Mouse (Mus musculus) liver, embryonic 13.5 days (tissue): ENCODE data around the gene Fis1. TPM values are rescaled to one million over a fixed set of nuclear protein-coding genes. Genes with fewer than 3 reads are reported as not detected.
"Not testable (repeated sequence)": the region's sequence is repeated elsewhere in the genome, so short reads cannot be mapped to it uniquely, and the experiment has no call there.

Source experiments
- ATAC-seq: fragments of 200-750 bp; cut with Nextera tagmentation; 2 replicates; pipeline ENCODE4 v1.8.0; 2017; ENCODE audit warnings: low read depth, mild to moderate bottlenecking, moderate number of reproducible peaks, moderate library complexity
- DNase-seq: peaks from one replicate; pipeline ENCODE4 v3.0.0; 2022
- H3K27ac ChIP-seq: fragments of 300-500 bp; sonication (generic); 2 replicates; pipeline ENCODE4 v1.5.1; 2015; ENCODE audit warnings: moderate library complexity, mild to moderate bottlenecking, inconsistent platforms
- H3K27me3 ChIP-seq: fragments of 300-500 bp; sonication (generic); 2 replicates; pipeline ENCODE4 v1.6.1; 2015; ENCODE audit warnings: mild to moderate bottlenecking, inconsistent platforms
- H3K36me3 ChIP-seq: fragments of 300-500 bp; sonication (generic); 2 replicates; pipeline ENCODE4 v1.6.1; 2015; ENCODE audit warnings: mild to moderate bottlenecking, inconsistent platforms
- H3K4me1 ChIP-seq: fragments of 300-500 bp; sonication (generic); replicated peaks from 2 replicates; pipeline ENCODE4 v1.6.1; 2015; ENCODE audit warnings: inconsistent platforms
- H3K4me2 ChIP-seq: fragments of 300-500 bp; sonication (generic); 2 replicates; pipeline ENCODE4 v1.6.1; 2015; ENCODE audit warnings: inconsistent platforms, mild to moderate bottlenecking, moderate library complexity
- H3K4me3 ChIP-seq: fragments of 300-500 bp; sonication (generic); replicated peaks from 2 replicates; pipeline ENCODE4 v1.5.1; 2015; ENCODE audit warnings: mild to moderate bottlenecking, inconsistent platforms
- H3K9ac ChIP-seq: fragments of 300-500 bp; sonication (generic); 2 replicates; pipeline ENCODE4 v1.6.1; 2015; ENCODE audit warnings: mild to moderate bottlenecking, inconsistent platforms
- H3K9me3 ChIP-seq: fragments of 300-500 bp; sonication (generic); replicated peaks from 2 replicates; pipeline ENCODE4 v1.6.1; 2016; ENCODE audit warnings: inconsistent platforms
- WGBS: fragments of 180-500 bp; shearing (Covaris S2); methylation state at CpG from one replicate; pipeline ENCODE4 v1.1.7; 2015; ENCODE audit not compliant: insufficient replicate concordance; 5-methylcytosine and 5-hydroxymethylcytosine counted together
- polyA plus RNA-seq: library from polyadenylated mRNA; unstranded; fragments of >200 nt; fragmentation: Nextera tagmentation; extraction: Ambion mirVana; gene quantifications from 2 replicates; pipeline ENCODE4 v1.2.1, GENCODE M21; 2015

The Fis1 gene
- polyA plus RNA-seq, 1 experiment from 2014 or later = 196 TPM

DNA sequence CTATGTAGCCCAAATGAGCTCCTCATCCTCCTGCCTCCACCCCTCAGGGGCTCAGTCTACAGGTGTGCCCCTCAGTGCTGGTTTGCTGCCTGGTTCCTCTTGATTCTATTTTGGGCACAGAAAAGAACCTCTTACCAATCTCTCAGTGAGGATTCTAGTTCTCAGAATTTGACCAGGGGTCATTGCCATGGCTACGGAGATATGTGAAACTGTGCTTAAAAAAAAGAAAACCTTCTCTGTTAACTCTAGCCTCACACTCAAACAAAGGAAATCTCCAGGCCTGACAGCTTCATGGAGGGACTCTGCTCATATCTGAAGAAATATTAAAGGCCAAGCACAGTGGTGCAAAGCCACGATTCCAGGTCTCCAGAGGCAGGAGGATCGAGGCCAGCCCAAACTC lies 10.3 kb upstream of the Fis1 start:
- Histone ChIP-seq H3K4me3 (no peak overlapping the region), H3K9ac (no peak overlapping the region), H3K4me2 (no peak overlapping the region), H3K9me3 (no peaks in the 10 kb centered on the region), H3K27ac (no peak overlapping the region), H3K4me1 (no peaks in the 10 kb centered on the region), H3K27me3 (no peaks in the 10 kb centered on the region), H3K36me3 (no peaks in the 10 kb centered on the region)
- DNase-seq (no peak), ATAC-seq (no peak)
- WGBS = 58% methylated on average over 3 of the region's 3 CpGs

DNA sequence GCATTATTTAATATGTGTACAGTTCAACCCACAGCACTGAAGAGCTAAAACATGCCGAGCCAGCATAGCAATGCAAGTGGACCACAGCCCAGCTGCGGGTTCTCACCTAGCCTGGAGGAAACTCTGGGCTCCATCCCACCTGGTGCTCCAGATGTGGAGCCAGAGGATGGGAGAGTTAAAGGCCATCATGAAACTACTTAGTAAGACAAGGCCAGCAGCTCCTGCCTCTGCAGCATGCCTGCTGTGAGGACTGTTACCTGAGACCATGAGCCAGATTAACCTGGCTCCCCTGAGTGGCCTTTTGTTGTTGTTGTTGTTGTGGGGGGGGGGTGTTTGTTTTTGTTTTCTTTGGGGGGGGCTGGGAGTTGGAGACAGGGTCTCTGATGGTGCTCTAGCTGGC lies 9.7 kb upstream of the Fis1 start:
- ATAC-seq (no peak), DNase-seq (no peak)
- 60% methylated on average over 2 of the region's 2 CpGs for WGBS
- no peak overlapping the region for H3K4me3 ChIP-seq
- no peak overlapping the region for H3K9ac ChIP-seq
- H3K9me3 ChIP-seq = no peaks in the 10 kb centered on the region
- H3K27ac ChIP-seq = no peak overlapping the region
- no peaks in the 10 kb centered on the region for H3K36me3 ChIP-seq
- H3K4me2 ChIP-seq = no peak overlapping the region
- no peaks in the 10 kb centered on the region for H3K27me3 ChIP-seq
- no peaks in the 10 kb centered on the region for H3K4me1 ChIP-seq

DNA sequence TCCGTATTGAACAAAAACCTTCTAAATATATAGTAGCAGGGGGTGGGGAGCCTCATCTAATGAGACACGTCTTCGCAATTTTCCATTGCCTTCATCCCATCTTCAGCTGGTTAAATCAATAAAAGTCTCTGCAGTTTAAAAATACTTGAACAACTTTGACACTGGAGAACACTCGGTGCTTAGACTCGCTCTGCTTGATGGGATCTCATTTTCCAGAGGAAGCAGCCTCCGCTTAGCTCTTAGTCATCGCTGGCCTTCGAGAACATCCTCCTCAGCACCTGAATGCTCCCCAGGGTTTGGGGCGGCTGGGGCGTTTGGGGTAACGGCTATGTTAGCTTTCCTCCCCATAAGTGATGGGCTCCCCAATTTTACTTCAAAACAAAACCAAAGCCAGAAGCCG lies 8.0 kb upstream of the Fis1 start:
- Histone ChIP-seq H3K9ac (no peak overlapping the region), H3K36me3 (no peaks in the 10 kb centered on the region), H3K4me1 (no peaks in the 10 kb centered on the region), H3K27ac (no peak overlapping the region), H3K4me3 (no peak overlapping the region), H3K9me3 (no peaks in the 10 kb centered on the region), H3K4me2 (no peak overlapping the region), H3K27me3 (no peaks in the 10 kb centered on the region)
- WGBS = 64% methylated on average over 12 of the region's 12 CpGs
- no peak for ATAC-seq
- DNase-seq = no peak

DNA sequence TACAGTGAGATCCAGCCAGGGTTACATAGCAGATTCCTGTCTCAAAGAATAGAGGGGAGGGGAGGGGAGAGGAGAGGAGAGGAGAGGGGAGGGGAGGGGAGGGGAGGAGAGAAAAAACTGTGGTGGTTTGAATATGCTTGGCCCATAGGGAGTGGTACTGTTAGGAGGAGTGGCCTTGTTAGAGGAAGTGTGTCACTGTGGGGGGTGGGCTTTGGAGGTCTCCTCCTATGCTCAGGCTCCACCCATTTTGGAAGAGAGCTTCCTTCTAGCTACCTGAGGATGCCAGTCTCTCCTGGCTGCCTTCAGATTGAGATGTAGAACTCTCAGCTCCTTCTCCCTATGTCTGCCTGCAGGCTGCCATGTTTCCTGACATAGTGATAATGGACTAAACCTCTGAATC lies 5.2 kb upstream of the Fis1 start:
- Histone ChIP-seq H3K27ac (no peak overlapping the region), H3K4me3 (no peak overlapping the region), H3K4me1 (peaks cover 8% of the 10 kb centered on the region), H3K9ac (no peak overlapping the region), H3K27me3 (no peaks in the 10 kb centered on the region), H3K36me3 (no peaks in the 10 kb centered on the region), H3K9me3 (no peaks in the 10 kb centered on the region), H3K4me2 (no peak overlapping the region)
- no peak for ATAC-seq
- no peak for DNase-seq

DNA sequence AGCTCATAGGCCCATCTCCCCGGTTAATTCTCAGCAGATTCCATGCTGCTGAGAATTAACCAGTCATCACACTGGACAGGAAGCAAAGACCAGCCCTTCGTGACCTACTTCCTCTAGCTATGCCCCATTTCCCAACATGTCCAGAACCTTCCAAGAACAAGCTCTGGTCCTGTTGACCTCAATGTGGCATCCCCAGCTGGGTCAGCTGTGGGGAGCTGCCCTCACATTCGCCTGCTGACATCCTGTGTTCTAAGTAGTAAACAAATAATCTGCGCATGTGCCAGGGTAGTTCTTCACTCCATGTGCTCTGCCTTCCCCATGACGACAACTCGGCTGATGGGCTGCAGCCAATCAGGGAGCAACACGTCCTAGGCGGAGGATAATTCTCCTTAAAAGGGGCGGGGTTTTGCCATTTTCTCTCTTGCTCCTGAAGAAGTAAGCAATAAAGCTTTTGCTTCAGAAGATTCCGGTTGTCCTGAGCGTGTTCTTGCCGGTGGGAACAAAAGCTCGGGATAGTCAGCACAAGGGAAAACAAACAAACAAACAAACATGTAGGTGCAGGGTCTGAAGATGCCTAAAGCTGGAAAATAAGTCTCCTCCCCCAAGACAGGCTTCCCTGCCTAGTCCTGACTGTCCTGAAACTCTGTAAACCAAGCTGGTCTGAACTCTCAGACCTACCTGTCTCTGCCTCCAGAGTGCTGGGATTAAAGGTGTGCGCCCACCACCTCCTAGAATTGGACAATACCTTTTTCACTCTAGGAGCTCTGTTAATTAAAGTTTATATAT lies 3.3 kb upstream of the Fis1 start:
- H3K36me3 ChIP-seq, H3K4me2 ChIP-seq, DNase-seq, H3K27me3 ChIP-seq, H3K27ac ChIP-seq, H3K9me3 ChIP-seq, H3K4me3 ChIP-seq, ATAC-seq, H3K9ac ChIP-seq: not testable (repeated sequence)
- WGBS = 69% methylated on average over 14 of the region's 14 CpGs
- H3K4me1 ChIP-seq = peaks cover 21% of the 10 kb centered on the region

DNA sequence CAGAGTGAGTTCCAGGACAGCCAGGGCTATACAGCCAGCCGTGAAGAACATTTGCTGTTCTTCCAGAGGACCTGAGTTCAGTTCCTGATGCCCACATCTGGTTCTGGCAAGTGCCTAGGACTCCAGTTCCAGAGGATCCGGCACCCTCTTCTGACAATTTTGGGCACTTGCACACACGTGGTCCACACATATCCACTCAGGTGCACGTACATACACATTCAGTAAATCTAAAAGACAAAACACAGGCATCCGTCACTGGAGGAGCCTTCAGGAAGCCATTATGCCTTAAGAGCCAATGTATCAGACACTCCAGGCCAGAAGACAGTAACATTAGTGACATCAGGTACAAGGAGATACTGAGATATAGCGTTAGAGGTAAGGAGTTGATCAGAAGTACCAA lies 2.6 kb upstream of the Fis1 start:
- no peaks in the 10 kb centered on the region for H3K9me3 ChIP-seq
- no peak overlapping the region for H3K9ac ChIP-seq
- H3K27ac ChIP-seq = no peak overlapping the region
- H3K27me3 ChIP-seq = no peaks in the 10 kb centered on the region
- WGBS = 77% methylated on average over 6 of the region's 6 CpGs
- no peak for ATAC-seq
- no peaks in the 10 kb centered on the region for H3K36me3 ChIP-seq
- H3K4me2 ChIP-seq = no peak overlapping the region
- peaks cover 25% of the 10 kb centered on the region for H3K4me1 ChIP-seq
- DNase-seq = no peak
- no peak overlapping the region for H3K4me3 ChIP-seq

DNA sequence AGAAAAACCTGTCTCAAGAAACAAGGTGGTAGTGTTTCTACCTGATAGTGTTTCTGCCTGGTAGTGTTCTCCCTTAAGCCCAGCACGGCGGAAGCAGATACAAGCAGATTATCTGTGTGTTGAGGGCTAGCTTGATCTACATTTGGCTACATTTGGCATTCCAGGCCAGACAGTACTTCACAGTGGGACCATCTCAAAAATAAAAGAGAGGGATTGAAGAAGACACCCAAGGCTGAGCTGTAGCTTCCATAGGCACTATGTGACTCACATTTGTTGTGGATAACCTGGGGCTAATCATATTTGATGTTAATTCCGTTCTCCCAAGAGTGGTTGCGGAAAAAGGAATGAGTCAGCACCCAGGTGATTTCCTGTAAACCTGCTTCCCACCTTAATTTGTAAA lies 922 bp upstream of the Fis1 start:
- DNase-seq (no peak), ATAC-seq (no peak)
- no peak overlapping the region for H3K27ac ChIP-seq
- H3K4me2 ChIP-seq = peak overlapping the region; percentile 81
- H3K36me3 ChIP-seq = no peaks in the 10 kb centered on the region
- 57% methylated on average over 4 of the region's 4 CpGs for WGBS
- H3K9me3 ChIP-seq = no peaks in the 10 kb centered on the region
- H3K4me1 ChIP-seq = peaks cover 31% of the 10 kb centered on the region
- H3K27me3 ChIP-seq = no peaks in the 10 kb centered on the region
- H3K4me3 ChIP-seq = no peak overlapping the region
- H3K9ac ChIP-seq = 0 out of 2 replicates have a peak overlapping the region, but pooled peaks have one; percentile 53

DNA sequence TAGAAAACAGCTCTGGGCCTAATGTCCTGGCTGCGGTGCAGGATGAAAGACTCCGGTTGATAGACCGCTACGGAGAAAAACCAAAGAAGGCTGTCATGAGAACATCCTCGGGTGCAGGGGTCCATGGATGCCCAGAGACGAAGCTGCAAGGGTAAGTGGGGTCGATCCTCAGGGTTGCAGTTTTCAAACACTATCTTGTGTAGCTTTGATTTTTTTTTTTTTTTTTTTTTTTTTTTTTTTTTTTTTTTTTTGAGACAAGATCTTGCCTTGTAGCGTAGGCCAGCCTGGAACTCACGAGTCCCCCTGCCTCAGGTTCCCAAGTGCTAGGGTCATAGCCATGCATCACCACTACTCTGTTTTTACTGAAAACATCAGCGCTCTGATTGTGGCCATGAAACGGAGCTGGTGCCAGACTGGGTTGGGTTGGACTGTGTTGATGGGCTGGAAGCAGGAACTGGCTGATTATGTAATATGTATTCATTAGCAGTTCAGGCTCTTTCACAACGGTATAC lies 421 bp downstream of the Fis1 start:
- peaks cover 3% of the 10 kb centered on the region; the same call in 1 of the 2 replicates for H3K36me3 ChIP-seq
- peaks cover 35% of the 10 kb centered on the region for H3K4me1 ChIP-seq
- no peaks in the 10 kb centered on the region for H3K27me3 ChIP-seq
- H3K4me3 ChIP-seq = peak overlapping the region; percentile 78
- no peaks in the 10 kb centered on the region for H3K9me3 ChIP-seq
- DNase-seq = no peak
- WGBS = 2% methylated on average over 12 of the region's 12 CpGs
- H3K4me2 ChIP-seq = peak overlapping the region; percentile 81
- peak overlapping the region; percentile 74 for H3K9ac ChIP-seq
- ATAC-seq = no peak
- peak overlapping the region; percentile 58 for H3K27ac ChIP-seq

DNA sequence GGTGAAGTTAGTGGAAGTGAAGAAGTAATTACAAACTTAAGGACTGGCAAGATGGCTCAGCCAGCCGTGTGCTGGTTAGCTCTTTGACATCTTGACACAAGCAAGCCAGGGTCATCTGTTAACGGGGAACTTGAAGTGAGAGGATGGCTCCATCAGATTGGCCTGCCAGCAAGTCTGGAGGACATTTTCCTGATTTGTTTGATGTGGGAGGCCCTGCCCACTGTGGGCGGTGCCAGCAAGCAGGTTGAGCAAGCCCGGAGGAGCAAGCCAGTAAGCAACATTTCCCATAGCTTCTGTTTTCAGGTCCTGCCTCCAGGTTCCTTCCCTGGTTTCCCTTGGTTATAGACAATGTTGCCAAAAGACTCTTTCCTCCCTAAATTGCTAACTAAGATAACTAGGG lies 2.5 kb downstream of the Fis1 start:
- Histone ChIP-seq H3K36me3 (peaks cover 3% of the 10 kb centered on the region; the same call in 1 of the 2 replicates), H3K9ac (no peak overlapping the region), H3K9me3 (no peaks in the 10 kb centered on the region), H3K27ac (no peak overlapping the region), H3K4me3 (no peak overlapping the region), H3K4me1 (peaks cover 45% of the 10 kb centered on the region), H3K4me2 (no peak overlapping the region), H3K27me3 (no peaks in the 10 kb centered on the region)
- 67% methylated on average over 4 of the region's 4 CpGs for WGBS
- DNase-seq (no peak), ATAC-seq (no peak)

DNA sequence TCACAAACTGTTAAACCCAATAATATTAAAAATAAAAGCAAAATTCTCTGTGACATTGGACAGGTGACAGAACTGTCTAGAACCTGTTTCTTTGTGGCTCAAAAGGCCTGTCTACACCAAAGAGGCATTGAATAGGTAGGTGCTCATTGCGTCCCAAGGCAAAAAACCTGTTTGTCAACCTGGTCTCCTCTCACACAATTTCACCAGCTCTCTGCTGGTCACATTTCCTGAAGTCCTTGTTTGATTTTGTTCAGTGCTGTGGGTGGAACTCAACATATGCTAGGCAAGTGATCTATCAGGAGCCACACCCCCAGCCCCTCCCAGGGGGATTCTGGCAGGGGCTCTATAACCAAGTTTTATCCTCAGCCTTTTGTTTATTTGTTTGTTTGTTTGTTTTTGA lies 4.2 kb downstream of the Fis1 start:
- Histone ChIP-seq H3K9ac (no peak overlapping the region), H3K9me3 (no peaks in the 10 kb centered on the region), H3K27me3 (no peaks in the 10 kb centered on the region), H3K4me1 (peaks cover 54% of the 10 kb centered on the region), H3K36me3 (peaks cover 3% of the 10 kb centered on the region; the same call in 1 of the 2 replicates), H3K27ac (no peak overlapping the region), H3K4me2 (no peak overlapping the region), H3K4me3 (no peak overlapping the region)
- DNase-seq (no peak), ATAC-seq (no peak)
- 85% methylated on average over 1 of the region's 1 CpGs for WGBS

DNA sequence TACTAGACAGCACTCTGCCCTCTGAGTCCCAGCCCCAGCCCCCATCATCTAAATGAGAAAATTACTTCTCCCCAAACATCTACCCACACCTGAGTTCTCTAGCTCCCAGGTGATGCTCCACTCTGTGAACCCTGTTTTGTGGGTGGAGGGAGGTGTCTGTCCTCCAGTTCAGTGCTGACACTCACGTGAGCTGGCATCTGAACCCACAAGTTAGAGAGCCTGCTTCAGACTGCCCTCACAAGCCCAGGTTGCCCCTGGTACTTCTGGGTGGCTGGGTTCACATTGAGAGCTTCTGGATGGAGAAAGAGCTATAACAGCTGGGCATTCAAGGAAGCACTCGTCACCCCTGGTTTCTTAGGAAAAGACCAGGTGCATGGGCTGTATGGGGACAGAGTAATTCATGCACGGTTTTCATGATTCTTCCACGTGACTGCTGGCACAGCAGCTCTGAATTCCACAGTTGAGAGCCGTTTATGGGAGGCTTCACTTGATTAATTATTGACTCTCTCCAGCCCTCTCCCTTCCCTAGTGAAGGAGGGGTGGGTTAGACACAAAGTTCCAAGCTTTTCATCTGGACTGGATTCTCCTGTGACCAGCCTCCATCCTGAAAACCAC lies 6.0 kb downstream of the Fis1 start:
- peaks cover 58% of the 10 kb centered on the region for H3K4me1 ChIP-seq
- H3K36me3 ChIP-seq = peaks cover 16% of the 10 kb centered on the region
- no peak overlapping the region; the same call in 1 of the 2 replicates for H3K27ac ChIP-seq
- no peak overlapping the region for H3K4me3 ChIP-seq
- DNase-seq (no peak), ATAC-seq (no peak)
- WGBS = 72% methylated on average over 5 of the region's 5 CpGs
- no peaks in the 10 kb centered on the region for H3K9me3 ChIP-seq
- H3K4me2 ChIP-seq = no peak overlapping the region
- no peaks in the 10 kb centered on the region for H3K27me3 ChIP-seq
- no peak overlapping the region for H3K9ac ChIP-seq

DNA sequence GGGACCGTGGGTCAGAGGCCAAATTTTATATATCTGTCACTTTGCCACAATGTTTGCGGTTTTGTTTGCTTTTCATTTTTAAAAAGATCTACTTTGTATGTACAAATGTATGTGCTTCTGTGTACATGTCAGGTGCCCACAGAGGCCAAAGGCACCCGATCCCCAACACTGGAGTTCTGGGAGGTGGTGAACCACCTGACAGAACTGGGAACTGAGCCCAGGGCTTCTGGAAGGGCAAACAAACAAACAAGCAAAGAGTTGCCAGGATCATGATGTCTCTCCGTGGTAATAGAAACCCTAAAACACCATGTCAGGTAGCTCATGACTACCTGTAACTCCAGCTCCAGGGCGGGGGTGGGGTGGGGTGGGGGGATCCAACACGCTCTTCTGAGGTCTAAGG lies 7.0 kb downstream of the Fis1 start:
- H3K4me2 ChIP-seq = no peak overlapping the region
- peaks cover 60% of the 10 kb centered on the region for H3K4me1 ChIP-seq
- no peak overlapping the region for H3K27ac ChIP-seq
- ATAC-seq = no peak
- H3K36me3 ChIP-seq = peaks cover 26% of the 10 kb centered on the region
- WGBS = 82% methylated on average over 6 of the region's 6 CpGs
- no peak for DNase-seq
- no peaks in the 10 kb centered on the region for H3K27me3 ChIP-seq
- no peak overlapping the region for H3K4me3 ChIP-seq
- no peaks in the 10 kb centered on the region for H3K9me3 ChIP-seq
- no peak overlapping the region for H3K9ac ChIP-seq
